Mouse (Mus musculus): ENCODE results near the gene Madcam1. TPM values are rescaled to one million over a fixed set of nuclear protein-coding genes. Genes with fewer than 3 reads are reported as not detected.

Gene Madcam1
- total and polyA plus RNA-seq, 3 experiments = not detected

GRCm38 (mm10) chr10:79638486-79639204, 25.7 kb upstream of the Madcam1 start:
- Histone ChIP-seq H3K4me1 (ENCODE audit: insufficient read depth, low read depth, low read length) (no peaks in the 10 kb centered on the region), H3K9me3 (replicated peaks) (peaks cover 6% of the 10 kb centered on the region), H3K27me3 (ENCODE audit: insufficient read depth, low read length) (no peaks in the 10 kb centered on the region; the same call in 1 of the 2 replicates), H3K36me3 (replicated peaks) (no peaks in the 10 kb centered on the region), H3K4me3 (ENCODE audit: low read depth, low read length) (no peak overlapping the region)
- ATAC-seq (ENCODE audit: extremely low read depth, insufficient number of reproducible peaks, low FRiP score, poor library complexity, severe bottlenecking) = no peak
- DNase-seq (ENCODE audit: low spot score) = no peak
- TF ChIP-seq CTCF (IDR thresholded peaks at IDR 0.05; ENCODE audit: low read depth, low read length) = no peak
- no peak for TF ChIP-seq GATA1 (IDR thresholded peaks at IDR 0.05; ENCODE audit: borderline replicate concordance, low read length)
- no peak for TF ChIP-seq GATA2 (IDR thresholded peaks at IDR 0.05; ENCODE audit: borderline replicate concordance, low read depth, low read length)
- no peak for TF ChIP-seq TAL1 (conservative IDR thresholded peaks at IDR 0.05; ENCODE audit: low read depth, low read length)
- no peak for TF ChIP-seq POLR2AphosphoS5 (IDR thresholded peaks at IDR 0.05; ENCODE audit: insufficient replicate concordance, low read depth, low read length)

GRCm38 (mm10) chr10:79645711-79646110, 18.6 kb upstream of the Madcam1 start, which contains the start of gene Odf3l2:
Gene Odf3l2 (minus strand): TSS chr10:79645738.
- ATAC-seq (ENCODE audit: extremely low read depth, insufficient number of reproducible peaks, low FRiP score, poor library complexity, severe bottlenecking) (no peak), DNase-seq (ENCODE audit: low spot score) (no peak)
- no peak for TF ChIP-seq GATA2 (IDR thresholded peaks at IDR 0.05; ENCODE audit: borderline replicate concordance, low read depth, low read length)
- H3K4me3 ChIP-seq (ENCODE audit: low read depth, low read length) = no peak within 1 kb of the TSS
- no peaks in the 10 kb centered on the region for H3K36me3 ChIP-seq (replicated peaks)
- H3K27me3 ChIP-seq (ENCODE audit: insufficient read depth, low read length) = peaks cover 14% of the 10 kb centered on the region; the same call in 1 of the 2 replicates
- H3K4me1 ChIP-seq (ENCODE audit: insufficient read depth, low read depth, low read length) = no peaks in the 10 kb centered on the region
- H3K9me3 ChIP-seq (replicated peaks) = no peaks in the 10 kb centered on the region

DNA sequence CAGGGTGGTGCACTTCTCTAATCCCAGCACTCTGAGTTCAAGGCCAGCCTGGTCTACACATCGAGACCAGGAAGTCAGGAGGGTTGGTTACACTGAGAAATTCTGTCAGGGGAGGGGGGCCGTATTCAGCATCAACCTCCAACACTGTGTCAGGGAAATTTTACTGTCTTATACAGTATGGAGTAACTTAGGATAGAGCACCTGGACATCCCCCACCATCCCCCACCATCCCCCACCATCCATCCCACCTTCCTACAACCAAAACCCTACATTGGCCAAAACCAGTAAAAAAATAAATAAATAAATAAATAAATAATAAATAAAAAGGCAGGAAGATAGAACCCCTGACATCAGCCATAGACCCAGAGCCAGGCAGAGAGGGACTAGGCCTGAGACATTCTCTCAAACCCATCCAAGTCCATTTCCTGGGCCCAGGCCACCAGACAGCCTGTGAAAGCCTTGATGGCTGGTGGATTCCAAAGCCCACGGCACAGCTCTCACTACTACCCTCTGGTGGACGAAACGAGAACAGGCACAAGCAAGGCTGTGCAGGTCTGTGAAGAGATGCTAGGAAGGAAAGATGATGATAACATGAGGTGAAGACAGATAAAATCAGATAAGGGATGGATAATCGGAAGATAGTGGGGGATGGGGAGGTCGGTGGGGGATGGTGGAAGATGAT, 15.1 kb upstream of the Madcam1 start:
- Histone ChIP-seq H3K4me3 (ENCODE audit: low read depth, low read length) (no peak overlapping the region), H3K9me3 (replicated peaks) (no peaks in the 10 kb centered on the region), H3K4me1 (ENCODE audit: insufficient read depth, low read depth, low read length) (no peaks in the 10 kb centered on the region), H3K27me3 (ENCODE audit: insufficient read depth, low read length) (peaks cover 28% of the 10 kb centered on the region), H3K36me3 (replicated peaks) (no peaks in the 10 kb centered on the region)
- TF ChIP-seq GATA2 (IDR thresholded peaks at IDR 0.05; ENCODE audit: borderline replicate concordance, low read depth, low read length) (no peak), TAL1 (conservative IDR thresholded peaks at IDR 0.05; ENCODE audit: low read depth, low read length) (no peak), GATA1 (IDR thresholded peaks at IDR 0.05; ENCODE audit: borderline replicate concordance, low read length) (no peak), POLR2AphosphoS5 (IDR thresholded peaks at IDR 0.05; ENCODE audit: insufficient replicate concordance, low read depth, low read length) (no peak), CTCF (IDR thresholded peaks at IDR 0.05; ENCODE audit: low read depth, low read length) (peak; percentile 87)
- ATAC-seq (ENCODE audit: extremely low read depth, insufficient number of reproducible peaks, low FRiP score, poor library complexity, severe bottlenecking) (peak; percentile 34; the same call in 1 of the 2 replicates), DNase-seq (ENCODE audit: low spot score) (peak; percentile 73)

DNA sequence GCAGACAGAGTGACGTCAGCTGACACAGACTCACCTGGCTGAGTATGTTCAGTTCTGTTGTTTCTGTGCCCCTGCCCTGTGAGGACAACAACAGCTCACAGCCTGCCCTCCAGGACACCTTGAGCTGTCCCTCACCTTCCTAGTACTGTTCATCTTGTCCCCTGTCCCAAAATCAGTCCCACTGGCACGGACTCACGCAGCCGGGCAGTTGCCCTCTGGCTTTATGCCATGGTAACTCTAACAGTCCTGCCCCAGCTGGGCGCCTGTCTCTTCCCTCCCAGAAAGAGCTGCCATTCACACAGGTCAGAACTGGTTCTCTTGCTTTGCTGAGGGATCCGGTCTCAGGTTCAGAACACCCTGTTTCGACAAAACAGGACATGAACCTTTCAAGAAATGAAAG, 11.6 kb upstream of the Madcam1 start:
- Histone ChIP-seq H3K36me3 (replicated peaks) (no peaks in the 10 kb centered on the region), H3K4me3 (ENCODE audit: low read depth, low read length) (no peak overlapping the region), H3K27me3 (ENCODE audit: insufficient read depth, low read length) (peaks cover 21% of the 10 kb centered on the region), H3K9me3 (replicated peaks) (no peaks in the 10 kb centered on the region), H3K4me1 (ENCODE audit: insufficient read depth, low read depth, low read length) (no peaks in the 10 kb centered on the region)
- TF ChIP-seq GATA1 (IDR thresholded peaks at IDR 0.05; ENCODE audit: borderline replicate concordance, low read length) (no peak), POLR2AphosphoS5 (IDR thresholded peaks at IDR 0.05; ENCODE audit: insufficient replicate concordance, low read depth, low read length) (no peak), GATA2 (IDR thresholded peaks at IDR 0.05; ENCODE audit: borderline replicate concordance, low read depth, low read length) (no peak), TAL1 (conservative IDR thresholded peaks at IDR 0.05; ENCODE audit: low read depth, low read length) (no peak), CTCF (IDR thresholded peaks at IDR 0.05; ENCODE audit: low read depth, low read length) (no peak)
- ATAC-seq (ENCODE audit: extremely low read depth, insufficient number of reproducible peaks, low FRiP score, poor library complexity, severe bottlenecking) = no peak
- no peak for DNase-seq (ENCODE audit: low spot score)

GRCm38 (mm10) chr10:79654946-79655395, 9.4 kb upstream of the Madcam1 start:
- no peak for TF ChIP-seq TAL1 (conservative IDR thresholded peaks at IDR 0.05; ENCODE audit: low read depth, low read length)
- no peak for TF ChIP-seq GATA1 (IDR thresholded peaks at IDR 0.05; ENCODE audit: borderline replicate concordance, low read length)
- TF ChIP-seq GATA2 (IDR thresholded peaks at IDR 0.05; ENCODE audit: borderline replicate concordance, low read depth, low read length) = no peak
- TF ChIP-seq CTCF (IDR thresholded peaks at IDR 0.05; ENCODE audit: low read depth, low read length) = no peak
- TF ChIP-seq POLR2AphosphoS5 (IDR thresholded peaks at IDR 0.05; ENCODE audit: insufficient replicate concordance, low read depth, low read length) = no peak
- ATAC-seq (ENCODE audit: extremely low read depth, insufficient number of reproducible peaks, low FRiP score, poor library complexity, severe bottlenecking) (no peak), DNase-seq (ENCODE audit: low spot score) (no peak)
- Histone ChIP-seq H3K4me1 (ENCODE audit: insufficient read depth, low read depth, low read length) (no peaks in the 10 kb centered on the region), H3K4me3 (ENCODE audit: low read depth, low read length) (no peak overlapping the region), H3K27me3 (ENCODE audit: insufficient read depth, low read length) (peaks cover 26% of the 10 kb centered on the region), H3K9me3 (replicated peaks) (no peaks in the 10 kb centered on the region), H3K36me3 (replicated peaks) (no peaks in the 10 kb centered on the region)

GRCm38 (mm10) chr10:79658829-79659228, 5.5 kb upstream of the Madcam1 start:
- peak; percentile 35 for DNase-seq (ENCODE audit: low spot score)
- H3K36me3 ChIP-seq (replicated peaks) = no peaks in the 10 kb centered on the region
- no peak; the same call in 1 of the 2 replicates for ATAC-seq (ENCODE audit: extremely low read depth, insufficient number of reproducible peaks, low FRiP score, poor library complexity, severe bottlenecking)

More at GRCm38 (mm10) chr10:79658829-79659228, 5.5 kb upstream of the Madcam1 start:
- Histone ChIP-seq H3K4me1 (ENCODE audit: insufficient read depth, low read depth, low read length) (peaks cover 10% of the 10 kb centered on the region), H3K4me3 (ENCODE audit: low read depth, low read length) (no peak overlapping the region), H3K9me3 (replicated peaks) (no peaks in the 10 kb centered on the region), H3K27me3 (ENCODE audit: insufficient read depth, low read length) (peaks cover 29% of the 10 kb centered on the region)
- TF ChIP-seq CTCF (IDR thresholded peaks at IDR 0.05; ENCODE audit: low read depth, low read length) (0 out of 2 replicates have a peak, but pooled peaks have one; percentile 23), GATA2 (IDR thresholded peaks at IDR 0.05; ENCODE audit: borderline replicate concordance, low read depth, low read length) (no peak), TAL1 (conservative IDR thresholded peaks at IDR 0.05; ENCODE audit: low read depth, low read length) (no peak)

Measured in G1E (cell line).